Mouse (Mus musculus) megakaryocyte-erythroid progenitor cell, adult 5 weeks (primary cell): ENCODE data around the gene Klhl12. TPM values are rescaled to one million over a fixed set of nuclear protein-coding genes. Genes with fewer than 3 reads are reported as not detected.

Experiments used
- polyA plus RNA-seq: library from polyadenylated mRNA; stranded (reverse); fragments of >175 nt; gene quantifications from 2 replicates; pipeline ENCODE4 v1.2.3, GENCODE M21; 2012

The Klhl12 gene
- 2.2 and 2.7 TPM in 2 replicates for polyA plus RNA-seq

DNA sequence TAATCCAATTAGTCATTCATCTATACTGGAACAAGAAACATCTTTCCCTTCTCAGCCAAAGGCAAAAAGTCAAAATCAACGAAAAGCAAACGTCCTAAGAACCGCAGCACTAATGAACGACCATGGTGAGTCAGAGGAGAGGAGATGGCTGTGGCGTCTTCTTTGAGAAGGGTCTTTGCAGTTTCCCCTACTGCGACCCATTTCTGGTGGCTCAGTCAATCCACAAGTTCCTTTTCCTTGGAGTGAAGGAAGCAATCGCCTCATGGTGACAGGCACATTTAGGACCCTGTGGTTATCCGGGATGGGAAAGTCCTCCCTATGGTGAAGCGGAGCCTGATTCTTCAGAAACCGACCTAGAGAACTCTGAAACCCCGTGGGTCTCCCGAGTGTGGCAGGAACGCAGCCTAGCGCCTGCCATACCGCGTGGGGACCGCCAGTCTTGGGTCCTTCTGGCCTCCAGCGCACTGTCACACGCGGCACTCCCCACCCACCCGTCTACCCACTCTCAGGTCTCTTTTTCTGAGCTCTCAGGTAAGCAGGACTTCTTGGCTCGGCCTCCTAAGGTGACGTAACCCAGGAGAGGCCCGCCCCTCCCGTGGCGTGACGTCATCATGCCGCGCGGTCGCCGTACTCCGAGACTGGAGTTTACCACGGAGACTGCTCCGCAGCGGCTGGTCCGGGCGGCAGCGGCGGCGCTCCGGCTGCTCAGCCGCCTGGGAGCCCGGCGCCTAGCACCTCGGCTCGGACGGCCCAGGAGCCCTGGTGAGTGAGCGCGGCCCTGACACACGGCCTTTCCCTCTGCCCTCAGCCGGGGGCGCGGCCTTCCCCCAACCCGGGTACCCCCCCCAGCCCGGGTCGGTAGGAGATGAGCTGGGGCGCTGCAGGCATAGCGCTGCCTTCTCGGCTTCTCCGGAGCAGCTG is at the start of gene Klhl12:
Gene Klhl12, plus strand, starts transcription at position 628 of the 921 bp plus-strand sequence.

DNA sequence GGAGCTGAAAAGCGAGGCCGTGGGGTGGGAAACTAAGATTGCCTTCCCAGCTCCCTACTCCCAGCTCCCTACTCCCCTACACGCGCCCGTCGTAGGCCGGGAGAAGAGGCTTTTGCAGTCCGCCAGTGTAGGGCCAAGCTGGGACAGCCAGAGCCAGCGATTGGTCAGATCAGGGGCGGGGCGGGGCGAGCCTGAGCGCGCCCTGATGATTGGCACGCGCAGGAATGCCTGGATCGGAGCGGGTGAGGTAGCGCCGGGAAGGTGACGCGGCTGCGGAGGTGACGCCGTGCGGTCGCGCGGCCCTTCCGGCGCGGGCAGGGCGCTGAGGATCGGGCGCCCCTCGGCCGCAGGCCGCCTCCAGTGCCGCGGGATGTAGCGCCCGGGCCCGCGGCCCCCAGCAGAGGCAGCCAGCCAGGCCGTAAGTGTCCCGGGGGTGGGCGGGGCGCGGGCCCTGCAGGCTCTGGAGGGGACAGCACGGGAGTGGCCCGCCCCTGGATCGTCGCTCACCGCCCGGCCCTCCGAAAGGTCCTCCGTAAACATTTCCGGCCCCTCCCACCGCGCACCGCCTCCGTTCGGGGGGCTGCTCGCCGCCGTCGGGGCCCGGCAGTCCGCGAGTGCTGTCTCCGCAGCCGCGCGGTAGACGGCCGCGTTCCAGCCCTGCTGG is 40.0 kb upstream of the Klhl12 start, which contains the start of gene Adipor1:
Gene Adipor1, plus strand, starts transcription at position 211 of the 664 bp plus-strand sequence.

DNA sequence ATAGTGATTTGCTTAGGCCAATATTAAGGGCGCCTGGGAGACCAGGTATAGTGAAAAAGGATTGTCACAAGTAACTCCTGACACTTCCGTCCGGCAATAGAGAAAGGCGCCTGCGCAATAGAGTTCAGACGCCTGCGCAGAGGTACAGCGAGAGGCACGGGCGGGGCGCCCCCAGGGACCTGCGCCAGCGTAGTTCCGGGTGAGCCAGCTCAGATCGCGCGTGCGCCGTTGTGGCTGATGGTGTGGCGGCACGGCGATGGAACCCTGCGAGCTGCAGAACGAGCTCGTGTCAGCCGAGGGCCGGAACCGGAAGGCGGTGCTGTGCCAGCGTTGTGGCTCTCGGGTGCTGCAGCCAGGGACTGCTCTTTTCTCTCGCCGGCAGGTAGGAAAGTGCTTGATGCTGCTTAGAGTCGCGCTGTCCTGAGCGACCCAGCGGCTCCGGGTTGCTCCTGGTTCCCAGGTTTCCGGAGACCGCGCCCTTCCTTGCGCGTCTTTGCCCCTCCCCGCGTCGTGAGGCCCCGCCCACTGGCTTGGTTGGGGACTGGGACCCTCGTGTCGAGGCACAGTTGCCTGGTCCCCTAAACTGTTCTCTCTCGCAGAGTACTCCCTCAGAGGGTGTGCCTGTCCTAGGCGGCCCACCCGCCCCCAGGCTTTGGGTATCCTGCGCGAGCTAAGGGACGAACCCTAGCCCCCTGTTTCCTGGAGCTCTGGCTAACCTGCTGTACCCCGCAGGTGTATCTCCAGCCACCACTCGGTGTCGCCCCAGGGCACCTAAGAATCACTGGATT is 39.3 kb downstream of the Klhl12 start, which contains the start of gene Rabif:
Gene Rabif, plus strand, starts transcription at position 221 of the 788 bp plus-strand sequence.

Other genes with a start within 250 kb of the Klhl12 start
- gene Adora1, start 220.1 kb upstream of the Klhl12 start, polyA plus RNA-seq, result not detected in 2 replicates
- not detected in 2 replicates for gene Myog, start 165.5 kb upstream of the Klhl12 start, polyA plus RNA-seq
- 18.2 and 21.7 TPM in 2 replicates for gene Ppfia4, start 122.6 kb upstream of the Klhl12 start, polyA plus RNA-seq
- 32.0 and 33.3 TPM in 2 replicates for gene Tmem183a, start 93.6 kb upstream of the Klhl12 start, polyA plus RNA-seq
- not detected in 2 replicates for gene 4933406M09Rik, start 69.6 kb upstream of the Klhl12 start, polyA plus RNA-seq
- 31.6 and 34.3 TPM in 2 replicates for gene Cyb5r1, start 50.0 kb upstream of the Klhl12 start, polyA plus RNA-seq
- 80.7 and 85.5 TPM in 2 replicates for gene Adipor1, start 40.2 kb upstream of the Klhl12 start, polyA plus RNA-seq
- 6.2 and 7.7 TPM in 2 replicates for gene Rabif, start 39.1 kb downstream of the Klhl12 start, polyA plus RNA-seq
- gene Mgat4e, start 94.2 kb downstream of the Klhl12 start, polyA plus RNA-seq, result not detected in 2 replicates
- 11.6 and 12.5 TPM in 2 replicates for gene Kdm5b, start 104.6 kb downstream of the Klhl12 start, polyA plus RNA-seq
- 0.03 TPM in 1 of 2 replicates, not detected in the other for gene Syt2, start 191.1 kb downstream of the Klhl12 start, polyA plus RNA-seq